Mouse (Mus musculus) left cerebral cortex, adult 11 months (tissue): ENCODE measurements around the gene Rpl21.

Experiments
- DNase-seq: peaks from one replicate; pipeline ENCODE4 v3.0.0; 2022; ENCODE audit warnings: low spot score

Rpl21 gene

GRCm38 (mm10) chr5:146832769-146833448, at the start of gene Rpl21:
Gene Rpl21, plus strand, starts transcription at chr5:146832890.
- peak; percentile 93 for DNase-seq

GRCm38 (mm10) chr5:146783300-146783699, 49.4 kb upstream of the Rpl21 start:
- no peak for DNase-seq

GRCm38 (mm10) chr5:146783891-146784290, 48.8 kb upstream of the Rpl21 start:
- no peak for DNase-seq

- no peak for DNase-seq
Measured at GRCm38 (mm10) chr5:146786123-146786522, 46.6 kb upstream of the Rpl21 start.

GRCm38 (mm10) chr5:146789413-146789812, 43.3 kb upstream of the Rpl21 start:
- no peak for DNase-seq

- DNase-seq = no peak
Measured at GRCm38 (mm10) chr5:146790944-146791343, 41.7 kb upstream of the Rpl21 start.

GRCm38 (mm10) chr5:146792140-146792791, 40.4 kb upstream of the Rpl21 start:
- no peak for DNase-seq

- DNase-seq = no peak
Measured at GRCm38 (mm10) chr5:146793630-146794083, 39.0 kb upstream of the Rpl21 start.

GRCm38 (mm10) chr5:146794084-146794852, 38.4 kb upstream of the Rpl21 start:
- DNase-seq = no peak

GRCm38 (mm10) chr5:146794853-146795252, 37.8 kb upstream of the Rpl21 start, which contains the start of gene Usp12:
Gene Usp12, minus strand, starts transcription at chr5:146795006.
- DNase-seq = peak; percentile 96

- DNase-seq = no peak
Measured at GRCm38 (mm10) chr5:146795728-146796127, 37.0 kb upstream of the Rpl21 start.

GRCm38 (mm10) chr5:146798031-146798430, 34.7 kb upstream of the Rpl21 start:
- DNase-seq = no peak

GRCm38 (mm10) chr5:146806004-146806430, 26.7 kb upstream of the Rpl21 start:
- DNase-seq = no peak

GRCm38 (mm10) chr5:146809951-146810350, 22.7 kb upstream of the Rpl21 start:
- DNase-seq = no peak

GRCm38 (mm10) chr5:146812866-146813265, 19.8 kb upstream of the Rpl21 start:
- DNase-seq = no peak

GRCm38 (mm10) chr5:146813421-146813820, 19.3 kb upstream of the Rpl21 start:
- DNase-seq = no peak

- DNase-seq = no peak
Measured at GRCm38 (mm10) chr5:146815394-146815793, 17.3 kb upstream of the Rpl21 start.

GRCm38 (mm10) chr5:146817583-146817982, 15.1 kb upstream of the Rpl21 start:
- DNase-seq = no peak

GRCm38 (mm10) chr5:146818906-146819623, 13.6 kb upstream of the Rpl21 start:
- DNase-seq = no peak

GRCm38 (mm10) chr5:146823005-146823404, 9.7 kb upstream of the Rpl21 start:
- no peak for DNase-seq

- no peak for DNase-seq
Measured at GRCm38 (mm10) chr5:146829528-146829927, 3.2 kb upstream of the Rpl21 start.

GRCm38 (mm10) chr5:146832435-146832768, 288 bp upstream of the Rpl21 start:
- DNase-seq = no peak
